Mouse (Mus musculus) ES-Bruce4 (cell line): ENCODE data around the gene Tcta.

Source experiments
- CTCF ChIP-seq: IDR thresholded peaks from one replicate; pipeline ENCODE4 v1.8.1; 2011; ENCODE audit warnings: low read depth, low read length
- EP300 ChIP-seq: IDR thresholded peaks from 2 replicates; pipeline ENCODE4 v1.6.1; 2011; ENCODE audit warnings: low read depth, low read length; ENCODE audit not compliant: insufficient read depth
- POLR2A ChIP-seq: IDR thresholded peaks from one replicate; pipeline ENCODE4 v1.8.1; 2011; ENCODE audit warnings: low read length; ENCODE audit not compliant: insufficient read depth

DNA sequence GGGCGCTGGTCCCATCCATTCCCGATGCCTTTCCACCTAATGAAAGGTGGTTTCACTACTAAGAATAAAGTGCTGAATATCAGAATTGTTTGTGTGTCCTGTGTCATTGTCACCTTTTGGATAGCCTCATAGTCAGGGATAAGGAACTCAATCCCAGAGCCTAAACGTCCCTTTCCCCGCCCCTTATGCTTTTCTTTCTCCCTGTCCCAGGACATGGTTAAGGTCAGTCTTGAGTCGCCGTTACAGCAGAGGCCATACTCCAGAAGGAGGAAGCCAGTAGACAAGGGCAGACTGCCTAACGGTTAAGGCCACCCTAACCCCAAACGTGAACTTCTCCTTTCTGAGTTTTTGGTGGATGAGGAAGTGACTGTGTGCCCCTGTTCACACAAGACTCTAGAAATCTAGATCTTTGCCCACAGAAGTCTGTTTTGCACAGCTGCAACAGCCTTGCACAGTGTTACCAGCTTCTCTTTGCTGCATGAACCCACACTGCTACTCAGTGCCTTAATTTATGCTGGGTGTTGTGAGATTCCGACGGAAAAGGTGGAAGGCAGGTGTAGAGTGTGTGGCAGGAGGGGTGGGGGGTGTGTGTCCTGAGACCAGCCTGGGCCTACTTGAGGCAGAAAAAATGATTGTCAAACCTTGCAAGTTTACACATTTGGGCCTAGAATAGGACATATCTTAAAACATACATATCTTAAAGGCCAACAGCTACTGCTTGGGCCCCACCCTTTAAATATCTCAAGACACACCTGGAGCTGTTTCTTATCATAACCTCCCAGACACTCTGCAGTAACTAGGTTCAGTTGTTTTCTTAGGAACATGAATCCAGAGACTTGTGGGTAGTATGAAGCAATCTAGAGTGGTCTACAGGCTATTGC is 34.5 kb upstream of the Tcta start:
- TF ChIP-seq POLR2A (no peak), CTCF (no peak), EP300 (no peak)
